Mouse (Mus musculus) CH12.LX (cell line): ENCODE measurements around the gene Fbxo31.

Experiments
- BHLHE40 ChIP-seq: IDR thresholded peaks from 2 replicates; pipeline ENCODE4 v1.6.1; 2011; ENCODE audit warnings: mild to moderate bottlenecking, low read depth, low read length, improper control_type of control experiment
- CTCF ChIP-seq, 2 experiments: IDR thresholded peaks in 1 of 2; conservative IDR thresholded peaks in 1 of 2; 2 replicates each; pipeline ENCODE4 v1.5.1; 2011 to 2012; ENCODE audit warnings: low read depth in 2 of 2, low read length in 2 of 2, improper control_type of control experiment in 1 of 2, inconsistent platforms in 1 of 2, mild to moderate bottlenecking in 1 of 2, moderate library complexity in 1 of 2
- ELF1 ChIP-seq: IDR thresholded peaks from 2 replicates; pipeline ENCODE4 v1.6.1; 2014; ENCODE audit warnings: low read depth, mild to moderate bottlenecking, inconsistent platforms, low read length, improper control_type of control experiment
- EP300 ChIP-seq: IDR thresholded peaks from 2 replicates; pipeline ENCODE4 v1.6.1; 2011; ENCODE audit warnings: low read length, improper control_type of control experiment
- JUND ChIP-seq: conservative IDR thresholded peaks from 2 replicates; pipeline ENCODE4 v1.6.1; 2011; ENCODE audit warnings: low read depth, low read length, improper control_type of control experiment
- MAFK ChIP-seq: IDR thresholded peaks from 2 replicates; pipeline ENCODE4 v1.6.1; 2011; ENCODE audit warnings: low read length, improper control_type of control experiment; ENCODE audit not compliant: insufficient replicate concordance
- NRF1 ChIP-seq: IDR thresholded peaks from 2 replicates; pipeline ENCODE4 v1.6.1; 2014; ENCODE audit warnings: low read depth, mild to moderate bottlenecking, inconsistent platforms, low read length, improper control_type of control experiment, moderate library complexity
- POLR2A ChIP-seq: IDR thresholded peaks from 2 replicates; pipeline ENCODE4 v1.6.1; 2011; ENCODE audit warnings: low read depth, mild to moderate bottlenecking, improper control_type of control experiment, low read length
- TBP ChIP-seq: conservative IDR thresholded peaks from 2 replicates; pipeline ENCODE4 v1.6.1; 2011; ENCODE audit warnings: low read depth, low read length, improper control_type of control experiment
- UBTF ChIP-seq: IDR thresholded peaks from 2 replicates; pipeline ENCODE4 v1.6.1; 2012; ENCODE audit warnings: low read depth, mild to moderate bottlenecking, inconsistent platforms, low read length, improper control_type of control experiment, moderate library complexity
- USF1 ChIP-seq: IDR thresholded peaks from 2 replicates; pipeline ENCODE4 v1.6.1; 2014; ENCODE audit warnings: low read depth, mild to moderate bottlenecking, inconsistent platforms, low read length, improper control_type of control experiment
- ZC3H11A ChIP-seq: IDR thresholded peaks from 2 replicates; pipeline ENCODE4 v1.6.1; 2012; ENCODE audit warnings: low read depth, mild to moderate bottlenecking, inconsistent platforms, low read length, improper control_type of control experiment
- ZMIZ1 ChIP-seq: IDR thresholded peaks from 2 replicates; pipeline ENCODE4 v1.6.1; 2012; ENCODE audit warnings: low read depth, mild to moderate bottlenecking, inconsistent platforms, low read length, improper control_type of control experiment

GRCm38 (mm10) chr8:121620801-121621516 lies 42.4 kb upstream of the Fbxo31 start:
- TF ChIP-seq USF1 (no peak), NRF1 (no peak), POLR2A (no peak), CTCF (conservative IDR thresholded peaks at IDR 0.05 in 1 of 2, IDR thresholded peaks at IDR 0.05 in 1 of 2; ENCODE audit: low read depth in 2 of 2, low read length in 2 of 2) (no peak), ZC3H11A (no peak), TBP (no peak), ZMIZ1 (no peak), UBTF (no peak), EP300 (no peak), JUND (no peak), MAFK (no peak), BHLHE40 (no peak), ELF1 (no peak)
